Mouse (Mus musculus): Measurements from ENCODE around the gene Zfp184. TPM values are rescaled to one million over a fixed set of nuclear protein-coding genes. Genes with fewer than 3 reads are reported as not detected.
"Not testable (repeated sequence)": the region's sequence is repeated elsewhere in the genome, so short reads cannot be mapped to it uniquely, and the experiment has no call there.

The Zfp184 gene
- polyA plus RNA-seq, 1 experiment from 2014 or later = 25.7 TPM

DNA sequence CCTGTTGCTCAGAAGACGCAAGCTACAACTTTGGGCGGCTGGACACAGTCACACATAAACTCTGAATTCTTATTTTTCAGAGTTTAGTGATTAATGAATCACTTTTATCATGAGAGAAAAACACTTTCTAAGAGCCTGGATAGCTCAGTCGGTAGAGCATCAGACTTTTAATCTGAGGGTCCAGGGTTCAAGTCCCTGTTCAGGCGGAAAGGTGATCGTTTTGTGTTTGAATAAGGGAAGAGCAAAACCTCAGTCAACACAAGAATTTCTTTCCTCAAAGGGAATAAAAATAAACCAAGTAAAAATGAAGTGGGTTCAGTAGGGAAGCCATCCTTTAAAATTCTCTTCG, 37.1 kb upstream of the Zfp184 start:
- H3K27me3 ChIP-seq (ENCODE audit: control insufficient read depth, insufficient read depth, low read length) = not testable (repeated sequence)
- peak overlapping the region; percentile 11; the same call in 1 of the 2 replicates for H3K4me2 ChIP-seq (replicated peaks; ENCODE audit: low read depth, low read length)

GRCm38 (mm10) chr13:21910735-21911134, 34.2 kb upstream of the Zfp184 start:
- no peak for DNase-seq (ENCODE audit: low spot score)
- Histone ChIP-seq H3K36me3 (ENCODE audit: control insufficient read depth, insufficient read depth, low read length) (no peaks in the 10 kb centered on the region), H3K9me3 (ENCODE audit: control insufficient read depth, low read length) (no peaks in the 10 kb centered on the region), H3K27ac (ENCODE audit: low read depth, low read length) (no peak overlapping the region), H3K4me3 (ENCODE audit: low read depth, low read length) (peak overlapping the region; percentile 1; the same call in 1 of the 2 replicates), H3K4me1 (replicated peaks; ENCODE audit: control insufficient read depth, insufficient read depth, low read length) (no peaks in the 10 kb centered on the region), H3K9ac (ENCODE audit: low read depth, low read length) (no peak overlapping the region), H3K4me2 (replicated peaks; ENCODE audit: low read depth, low read length) (no peak overlapping the region), H3K27me3 (ENCODE audit: control insufficient read depth, insufficient read depth, low read length) (peaks cover 6% of the 10 kb centered on the region; the same call in 1 of the 2 replicates)
- no peak for ATAC-seq (ENCODE audit: low FRiP score)
- 3% methylated on average over 7 of the region's 7 CpGs for WGBS

More for the DNA sequence above, 37.1 kb upstream of the Zfp184 start:
- H3K9me3 ChIP-seq (ENCODE audit: control insufficient read depth, low read length); H3K9ac ChIP-seq (ENCODE audit: low read depth, low read length); H3K27ac ChIP-seq (ENCODE audit: low read depth, low read length); H3K36me3 ChIP-seq (ENCODE audit: control insufficient read depth, insufficient read depth, low read length); ATAC-seq (ENCODE audit: low FRiP score); H3K4me1 ChIP-seq (replicated peaks; ENCODE audit: control insufficient read depth, insufficient read depth, low read length): not testable (repeated sequence)
- 6% methylated on average over 6 of the region's 6 CpGs for WGBS
- peak; percentile 53 for DNase-seq (ENCODE audit: low spot score)
- peak overlapping the region; percentile 22; the same call in 1 of the 2 replicates for H3K4me3 ChIP-seq (ENCODE audit: low read depth, low read length)

GRCm38 (mm10) chr13:21911147-21911546, 33.7 kb upstream of the Zfp184 start:
- H3K4me3 ChIP-seq (ENCODE audit: low read depth, low read length) = peak overlapping the region; percentile 1; the same call in 1 of the 2 replicates
- no peaks in the 10 kb centered on the region for H3K9me3 ChIP-seq (ENCODE audit: control insufficient read depth, low read length)
- no peak overlapping the region for H3K9ac ChIP-seq (ENCODE audit: low read depth, low read length)
- no peaks in the 10 kb centered on the region for H3K4me1 ChIP-seq (replicated peaks; ENCODE audit: control insufficient read depth, insufficient read depth, low read length)
- DNase-seq (ENCODE audit: low spot score) = peak; percentile 74
- H3K36me3 ChIP-seq (ENCODE audit: control insufficient read depth, insufficient read depth, low read length) = no peaks in the 10 kb centered on the region
- no peak overlapping the region for H3K27ac ChIP-seq (ENCODE audit: low read depth, low read length)
- 3% methylated on average over 17 of the region's 17 CpGs for WGBS
- H3K27me3 ChIP-seq (ENCODE audit: control insufficient read depth, insufficient read depth, low read length) = peaks cover 7% of the 10 kb centered on the region; the same call in 1 of the 2 replicates
- no peak overlapping the region for H3K4me2 ChIP-seq (replicated peaks; ENCODE audit: low read depth, low read length)
- ATAC-seq (ENCODE audit: low FRiP score) = peak; percentile 38; the same call in 1 of the 2 replicates

GRCm38 (mm10) chr13:21913854-21914253, 31.0 kb upstream of the Zfp184 start:
- Histone ChIP-seq H3K9me3 (ENCODE audit: control insufficient read depth, low read length) (no peaks in the 10 kb centered on the region), H3K9ac (ENCODE audit: low read depth, low read length) (no peak overlapping the region), H3K36me3 (ENCODE audit: control insufficient read depth, insufficient read depth, low read length) (no peaks in the 10 kb centered on the region), H3K27ac (ENCODE audit: low read depth, low read length) (no peak overlapping the region), H3K4me3 (ENCODE audit: low read depth, low read length) (no peak overlapping the region), H3K4me2 (replicated peaks; ENCODE audit: low read depth, low read length) (peak overlapping the region; percentile 18; the same call in 1 of the 2 replicates), H3K4me1 (replicated peaks; ENCODE audit: control insufficient read depth, insufficient read depth, low read length) (no peaks in the 10 kb centered on the region), H3K27me3 (ENCODE audit: control insufficient read depth, insufficient read depth, low read length) (peaks cover 16% of the 10 kb centered on the region)
- ATAC-seq (ENCODE audit: low FRiP score) (no peak), DNase-seq (ENCODE audit: low spot score) (no peak)
- 3% methylated on average over 8 of the region's 8 CpGs for WGBS

- H3K27me3 ChIP-seq (ENCODE audit: control insufficient read depth, insufficient read depth, low read length) = peaks cover 16% of the 10 kb centered on the region
- 3% methylated on average over 14 of the region's 14 CpGs for whole genome bisulfite sequencing
These were observed 30.3 kb upstream of the Zfp184 start for GRCm38 (mm10) chr13:21914599-21914998.

DNA sequence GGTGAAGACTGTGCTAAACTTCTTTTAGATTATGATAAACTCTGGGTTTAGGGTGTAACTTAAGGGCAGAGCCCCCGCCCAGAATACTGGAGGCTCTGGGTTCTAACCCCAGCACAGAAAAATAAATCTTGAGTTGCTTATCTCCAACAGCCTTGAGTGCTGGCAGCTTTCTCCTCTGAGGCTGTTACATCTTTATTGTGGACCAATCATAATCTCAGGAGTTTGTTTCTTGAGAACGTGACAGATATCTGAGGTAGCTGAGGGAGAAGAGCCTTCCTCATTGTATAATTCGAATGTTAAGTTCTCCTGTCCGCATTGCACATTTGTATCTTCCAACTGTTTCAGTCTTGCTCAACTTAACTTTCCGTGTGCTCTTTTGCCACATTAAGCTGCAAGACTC, 29.4 kb upstream of the Zfp184 start:
- Histone ChIP-seq H3K4me1 (replicated peaks; ENCODE audit: control insufficient read depth, insufficient read depth, low read length) (no peaks in the 10 kb centered on the region), H3K4me3 (ENCODE audit: low read depth, low read length) (no peak overlapping the region), H3K9me3 (ENCODE audit: control insufficient read depth, low read length) (no peaks in the 10 kb centered on the region), H3K27ac (ENCODE audit: low read depth, low read length) (no peak overlapping the region), H3K4me2 (replicated peaks; ENCODE audit: low read depth, low read length) (no peak overlapping the region), H3K9ac (ENCODE audit: low read depth, low read length) (no peak overlapping the region), H3K27me3 (ENCODE audit: control insufficient read depth, insufficient read depth, low read length) (peaks cover 16% of the 10 kb centered on the region), H3K36me3 (ENCODE audit: control insufficient read depth, insufficient read depth, low read length) (no peaks in the 10 kb centered on the region)
- DNase-seq (ENCODE audit: low spot score) (no peak), ATAC-seq (ENCODE audit: low FRiP score) (no peak)
- 45% methylated on average over 5 of the region's 5 CpGs for WGBS

More at GRCm38 (mm10) chr13:21914599-21914998, 30.3 kb upstream of the Zfp184 start:
- Histone ChIP-seq H3K4me3 (ENCODE audit: low read depth, low read length) (peak overlapping the region; percentile 24), H3K4me1 (replicated peaks; ENCODE audit: control insufficient read depth, insufficient read depth, low read length) (no peaks in the 10 kb centered on the region), H3K9ac (ENCODE audit: low read depth, low read length) (no peak overlapping the region), H3K27ac (ENCODE audit: low read depth, low read length) (no peak overlapping the region), H3K36me3 (ENCODE audit: control insufficient read depth, insufficient read depth, low read length) (no peaks in the 10 kb centered on the region), H3K4me2 (replicated peaks; ENCODE audit: low read depth, low read length) (peak overlapping the region; percentile 18; the same call in 1 of the 2 replicates), H3K9me3 (ENCODE audit: control insufficient read depth, low read length) (no peaks in the 10 kb centered on the region)
- DNase-seq (ENCODE audit: low spot score) = peak; percentile 78
- 0 out of 2 replicates have a peak, but pooled peaks have one; percentile 50 for ATAC-seq (ENCODE audit: low FRiP score)

- Histone ChIP-seq H3K9ac (ENCODE audit: low read depth, low read length) (no peak overlapping the region), H3K36me3 (ENCODE audit: control insufficient read depth, insufficient read depth, low read length) (no peaks in the 10 kb centered on the region), H3K27me3 (ENCODE audit: control insufficient read depth, insufficient read depth, low read length) (peaks cover 16% of the 10 kb centered on the region), H3K4me2 (replicated peaks; ENCODE audit: low read depth, low read length) (no peak overlapping the region), H3K4me1 (replicated peaks; ENCODE audit: control insufficient read depth, insufficient read depth, low read length) (no peaks in the 10 kb centered on the region), H3K4me3 (ENCODE audit: low read depth, low read length) (no peak overlapping the region), H3K9me3 (ENCODE audit: control insufficient read depth, low read length) (no peaks in the 10 kb centered on the region), H3K27ac (ENCODE audit: low read depth, low read length) (no peak overlapping the region)
- WGBS = 39% methylated on average over 6 of the region's 6 CpGs
- ATAC-seq (ENCODE audit: low FRiP score) (no peak), DNase-seq (ENCODE audit: low spot score) (no peak)
These were observed 28.8 kb upstream of the Zfp184 start for GRCm38 (mm10) chr13:21916056-21916455.

- Histone ChIP-seq H3K4me3 (ENCODE audit: low read depth, low read length) (peak overlapping the region; percentile 39; the same call in 1 of the 2 replicates), H3K27ac (ENCODE audit: low read depth, low read length) (no peak overlapping the region), H3K36me3 (ENCODE audit: control insufficient read depth, insufficient read depth, low read length) (no peaks in the 10 kb centered on the region), H3K9me3 (ENCODE audit: control insufficient read depth, low read length) (no peaks in the 10 kb centered on the region), H3K4me1 (replicated peaks; ENCODE audit: control insufficient read depth, insufficient read depth, low read length) (no peaks in the 10 kb centered on the region), H3K9ac (ENCODE audit: low read depth, low read length) (no peak overlapping the region), H3K4me2 (replicated peaks; ENCODE audit: low read depth, low read length) (peak overlapping the region; percentile 69), H3K27me3 (ENCODE audit: control insufficient read depth, insufficient read depth, low read length) (peaks cover 17% of the 10 kb centered on the region)
- ATAC-seq (ENCODE audit: low FRiP score) (no peak), DNase-seq (ENCODE audit: low spot score) (peak; percentile 78)
- 2% methylated on average over 13 of the region's 13 CpGs for WGBS
These were observed 27.9 kb upstream of the Zfp184 start for GRCm38 (mm10) chr13:21917040-21917439.

DNA sequence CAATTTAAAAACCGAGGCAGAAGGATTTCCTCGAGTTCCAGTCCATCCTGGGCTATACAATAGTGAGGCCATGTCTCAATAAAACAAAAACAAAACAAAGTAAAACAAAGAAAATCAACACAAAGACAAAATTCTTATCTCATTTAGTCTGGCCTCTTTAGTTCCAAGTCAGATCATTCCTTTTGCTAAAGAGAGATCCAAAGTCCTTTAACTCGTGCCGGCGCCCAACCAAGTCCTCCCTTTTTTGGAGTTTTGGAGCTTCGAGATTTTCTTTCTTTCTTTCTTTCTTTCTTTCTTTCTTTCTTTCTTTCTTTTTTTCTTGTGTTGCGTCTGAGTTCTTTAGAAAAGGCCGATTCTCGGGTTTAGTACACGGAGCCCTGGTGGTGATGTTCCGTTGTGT, 27.4 kb upstream of the Zfp184 start:
- H3K4me1 ChIP-seq (replicated peaks; ENCODE audit: control insufficient read depth, insufficient read depth, low read length) = no peaks in the 10 kb centered on the region
- WGBS = under 1% methylated on average over 11 of the region's 11 CpGs
- H3K9ac ChIP-seq (ENCODE audit: low read depth, low read length) = no peak overlapping the region
- DNase-seq (ENCODE audit: low spot score) (no peak), ATAC-seq (ENCODE audit: low FRiP score) (no peak)
- no peaks in the 10 kb centered on the region for H3K9me3 ChIP-seq (ENCODE audit: control insufficient read depth, low read length)
- peak overlapping the region; percentile 39 for H3K4me3 ChIP-seq (ENCODE audit: low read depth, low read length)
- H3K27ac ChIP-seq (ENCODE audit: low read depth, low read length) = no peak overlapping the region
- H3K36me3 ChIP-seq (ENCODE audit: control insufficient read depth, insufficient read depth, low read length) = no peaks in the 10 kb centered on the region
- peak overlapping the region; percentile 69 for H3K4me2 ChIP-seq (replicated peaks; ENCODE audit: low read depth, low read length)
- peaks cover 17% of the 10 kb centered on the region for H3K27me3 ChIP-seq (ENCODE audit: control insufficient read depth, insufficient read depth, low read length)

All from hindbrain, embryonic 11.5 days (tissue).